16 mouse cellular contexts compared by ENCODE assay signal in the genomic region with DNA sequence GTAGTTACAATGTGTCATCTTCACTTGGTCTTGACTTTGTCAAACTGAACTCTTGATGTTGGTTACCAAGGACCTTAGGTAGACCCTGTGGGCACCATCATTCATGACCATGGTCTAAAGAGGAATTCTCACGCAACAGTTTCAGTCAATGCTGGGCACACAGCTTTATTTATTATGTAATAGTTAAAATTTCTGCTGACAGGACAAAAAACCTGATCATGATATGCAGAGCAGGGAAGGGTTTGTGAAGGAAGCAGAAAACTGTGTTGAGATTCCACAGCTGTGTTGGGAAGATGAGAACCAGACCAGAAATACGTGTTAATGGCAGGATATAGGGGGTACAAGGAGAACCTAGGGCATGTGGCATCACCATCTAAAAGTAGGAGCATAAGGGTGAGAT.
"Had no signal": no experiment of that assay in that cellular context is flagged by ENCODE, and none has a peak within 500 bp of the region (broad histone marks: within the 10 kb centered on the region; RNA-seq: fewer than 3 reads in every experiment).

No protein-coding gene starts in this region.

- H3K27me3 ChIP-seq: neural tube, embryonic 13.5 days; neural tube, embryonic 15.5 days; stomach, embryonic 15.5 days had no signal

- H3K4me3 ChIP-seq: neural tube, embryonic 13.5 days; neural tube, embryonic 15.5 days; stomach, embryonic 15.5 days had no signal

- H3K27ac ChIP-seq: neural tube, embryonic 13.5 days; neural tube, embryonic 15.5 days; stomach, embryonic 15.5 days; stomach, postnatal 0 days had no signal

- DNase-seq: retina, postnatal 1 day; right cerebral cortex, adult 18-20 months; right cerebral cortex, postnatal 14 days; right cerebral cortex, postnatal 25 days; right cerebral cortex, postnatal 4 days; spleen, adult 18-20 months; thymus, adult 18-20 months; thymus, adult 2 months; thymus, postnatal 14 days; thymus, postnatal 25 days; thymus, postnatal 36 days; thymus, postnatal 4 days had no signal

- H3K9ac ChIP-seq: neural tube, embryonic 13.5 days; neural tube, embryonic 15.5 days; stomach, embryonic 15.5 days had no signal

- H3K9me3 ChIP-seq: neural tube, embryonic 13.5 days; neural tube, embryonic 15.5 days; stomach, embryonic 15.5 days had no signal

- H3K4me1 ChIP-seq: neural tube, embryonic 13.5 days; neural tube, embryonic 15.5 days; stomach, embryonic 15.5 days had no signal

- H3K4me2 ChIP-seq: neural tube, embryonic 13.5 days; neural tube, embryonic 15.5 days; stomach, embryonic 15.5 days had no signal

- H3K36me3 ChIP-seq: neural tube, embryonic 13.5 days; neural tube, embryonic 15.5 days; stomach, embryonic 15.5 days had no signal
